Mouse (Mus musculus): Measurements from ENCODE around the gene Klhdc8b.

The Klhdc8b gene

DNA sequence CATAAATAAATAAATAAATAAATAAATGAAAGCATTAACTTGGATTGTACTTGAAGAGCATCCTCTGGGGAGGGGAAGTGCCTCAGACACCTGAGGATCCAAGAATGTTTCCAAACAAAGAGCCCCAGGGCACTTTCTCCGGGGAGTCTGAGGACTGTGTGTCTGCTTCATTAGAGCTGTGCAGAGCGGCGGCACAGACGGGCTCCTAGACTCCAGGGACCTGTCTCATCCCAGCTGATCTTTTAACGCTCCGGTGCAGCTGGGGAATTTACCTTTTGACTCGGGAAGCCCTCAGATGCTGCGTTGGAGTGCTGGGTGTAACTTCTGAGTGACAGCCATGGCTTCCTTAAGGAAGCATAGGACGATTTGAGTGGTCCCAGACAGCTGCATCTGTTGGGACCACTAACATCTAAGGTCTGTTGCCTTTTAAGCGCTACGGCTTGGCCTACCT, at the start of gene Klhdc8b:
Gene Klhdc8b (minus strand): TSS at position 401 of the 451 bp plus-strand sequence.
- DNase-seq, result no peak

DNA sequence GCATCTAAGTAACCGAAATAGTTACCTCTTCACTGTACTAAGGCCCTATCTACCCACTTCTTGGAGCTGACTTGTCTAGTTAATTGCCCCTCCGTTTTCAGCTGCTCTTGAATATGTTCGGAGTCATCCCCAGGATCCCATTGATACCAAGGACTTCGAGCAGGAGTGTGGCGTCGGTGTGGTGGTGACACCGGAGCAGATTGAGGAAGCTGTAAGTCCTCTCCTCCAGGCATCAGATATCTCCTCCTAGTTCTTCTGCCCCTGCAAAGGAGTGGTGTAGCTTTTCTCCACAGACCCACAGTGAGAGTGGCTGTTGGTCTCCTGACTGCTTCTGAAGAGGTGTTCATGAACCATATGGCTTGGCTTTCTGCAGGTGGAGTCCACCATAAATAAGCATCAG, 47.4 kb upstream of the Klhdc8b start:
- no peak for DNase-seq

DNA sequence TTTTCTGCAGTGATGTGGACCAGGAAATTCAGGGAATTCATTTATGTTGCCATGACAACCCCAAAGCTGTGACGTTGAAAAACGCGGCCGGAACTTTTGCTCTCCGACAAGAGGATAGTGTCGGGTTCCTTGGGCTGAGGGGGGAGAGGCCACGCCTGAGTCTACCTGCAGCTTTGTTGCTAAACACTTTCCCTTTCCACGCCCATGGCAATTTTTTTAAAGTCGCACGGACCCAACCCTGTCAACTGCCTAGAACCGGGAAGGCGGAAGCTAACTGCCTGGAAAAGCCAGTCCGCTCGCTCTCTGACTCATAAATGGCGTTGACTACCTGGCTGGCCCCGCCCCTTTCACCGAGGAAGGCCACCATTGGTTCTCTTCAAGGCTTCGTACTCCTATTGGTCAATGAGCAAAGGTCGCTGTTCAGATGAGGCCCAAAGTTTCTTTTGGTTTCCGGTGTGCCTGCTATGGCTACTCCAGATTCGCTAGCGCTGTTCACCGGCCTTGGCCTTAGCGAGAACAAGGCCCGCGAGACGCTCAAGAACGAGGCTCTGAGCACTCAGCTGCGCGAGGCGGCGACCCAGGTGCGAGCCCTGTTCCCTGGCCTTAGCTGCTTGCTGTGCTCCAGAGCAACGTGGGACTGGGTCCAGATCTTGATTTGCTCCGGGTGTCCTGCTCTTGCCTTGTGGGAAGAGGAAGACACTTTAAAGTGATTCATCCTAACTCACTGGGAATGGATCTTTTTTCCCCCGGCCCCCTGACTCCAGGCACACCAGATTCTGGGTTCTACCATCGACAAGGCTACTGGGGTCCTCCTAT, 46.4 kb upstream of the Klhdc8b start, which contains the start of gene Qars:
Gene Qars (plus strand): TSS at position 88 of the 816 bp plus-strand sequence.
- peak; percentile 91 to 94 for DNase-seq

GRCm38 (mm10) chr9:108506901-108507300, 45.5 kb upstream of the Klhdc8b start:
- peak in 1 of 2 experiments; percentile 5 for DNase-seq

DNA sequence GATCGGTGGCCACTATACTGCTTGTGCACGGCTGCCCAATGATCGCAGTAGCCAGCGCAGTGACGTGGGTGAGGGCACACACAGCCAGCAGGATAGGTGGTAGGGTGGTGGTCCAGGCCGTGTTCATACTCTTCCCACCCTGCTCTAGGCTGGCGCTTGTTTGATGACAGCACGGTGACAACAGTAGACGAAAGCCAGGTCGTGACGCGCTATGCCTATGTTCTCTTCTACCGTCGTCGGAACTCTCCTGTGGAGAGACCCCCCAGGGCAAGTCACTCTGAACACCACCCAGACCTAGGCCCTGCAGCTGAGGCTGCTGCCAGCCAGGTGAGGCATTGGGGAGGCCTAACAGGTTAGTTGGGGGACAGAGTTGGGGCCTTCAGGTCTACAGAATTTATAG, 38.6 kb upstream of the Klhdc8b start:
- no peak for DNase-seq

GRCm38 (mm10) chr9:108499231-108499630, 37.9 kb upstream of the Klhdc8b start:
- no peak for DNase-seq

DNA sequence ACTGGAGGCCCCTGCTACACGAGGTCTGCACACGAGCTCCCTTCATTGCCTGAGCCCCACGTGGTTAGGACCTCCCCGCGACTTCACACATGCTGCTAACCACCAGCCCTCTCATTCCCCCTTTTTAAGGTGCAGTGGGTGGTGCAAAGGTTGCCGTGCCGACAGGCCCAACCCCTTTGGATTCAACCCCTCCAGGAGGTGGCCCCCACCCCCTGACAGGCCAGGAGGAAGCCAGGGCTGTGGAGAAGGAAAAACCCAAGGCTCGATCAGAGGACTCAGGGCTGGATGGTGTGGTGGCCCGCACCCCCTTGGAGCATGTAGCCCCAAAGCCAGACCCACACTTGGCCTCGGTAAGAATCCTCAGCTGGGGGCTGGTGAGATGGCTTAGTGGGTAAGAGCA, 33.5 kb upstream of the Klhdc8b start:
- DNase-seq, result peak in 1 of 2 experiments; percentile 19

DNA sequence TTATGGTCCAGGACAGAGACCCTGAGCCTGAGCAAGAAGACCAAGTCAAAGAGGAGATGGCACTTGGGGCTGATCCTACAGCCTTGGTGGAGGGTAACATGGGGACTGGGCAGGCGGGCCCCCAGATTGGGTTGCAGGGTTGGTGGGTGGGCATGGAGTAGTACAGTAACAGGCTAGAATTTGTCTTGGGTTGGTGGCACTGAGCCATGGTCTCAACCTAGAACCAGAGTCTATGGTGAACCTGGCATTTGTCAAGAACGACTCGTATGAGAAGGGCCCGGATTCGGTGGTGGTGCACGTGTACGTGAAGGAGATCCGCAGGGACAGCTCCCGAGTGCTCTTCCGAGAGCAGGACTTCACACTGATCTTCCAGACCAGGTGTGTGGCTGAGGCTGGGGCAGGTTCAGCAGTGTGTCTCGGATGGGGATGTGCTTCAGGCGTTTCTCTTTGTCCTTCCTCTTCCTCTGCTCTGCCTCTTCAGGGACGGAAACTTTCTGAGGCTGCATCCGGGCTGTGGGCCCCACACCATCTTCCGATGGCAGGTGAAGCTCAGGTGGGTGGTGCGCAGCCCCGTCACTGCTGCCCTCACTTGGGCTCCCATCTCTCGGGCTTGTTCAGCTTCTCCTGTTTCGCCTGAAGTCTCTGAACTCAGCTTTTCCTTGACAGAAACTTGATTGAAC, 32.9 kb upstream of the Klhdc8b start:
- no peak for DNase-seq

DNA sequence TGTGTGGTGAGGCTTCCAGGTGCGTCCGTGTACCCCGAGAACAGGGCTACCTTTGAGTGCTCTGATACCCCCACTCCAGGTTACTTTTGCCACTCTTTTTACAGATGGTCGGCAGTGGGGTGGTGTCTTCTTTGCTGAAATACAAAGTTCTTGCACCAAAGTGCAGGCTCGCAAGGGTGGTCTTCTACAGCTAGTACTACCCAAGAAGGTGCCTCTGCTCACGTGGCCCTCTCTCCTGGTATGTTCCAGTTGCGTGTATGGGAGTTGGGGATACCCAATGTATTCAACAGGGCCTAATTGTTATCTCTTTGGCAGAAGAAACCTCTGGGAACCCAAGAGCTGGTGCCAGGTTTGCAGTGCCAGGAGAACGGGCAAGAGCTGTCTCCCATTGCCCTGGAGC, 31.9 kb upstream of the Klhdc8b start:
- DNase-seq, result peak in 1 of 2 experiments; percentile 4

DNA sequence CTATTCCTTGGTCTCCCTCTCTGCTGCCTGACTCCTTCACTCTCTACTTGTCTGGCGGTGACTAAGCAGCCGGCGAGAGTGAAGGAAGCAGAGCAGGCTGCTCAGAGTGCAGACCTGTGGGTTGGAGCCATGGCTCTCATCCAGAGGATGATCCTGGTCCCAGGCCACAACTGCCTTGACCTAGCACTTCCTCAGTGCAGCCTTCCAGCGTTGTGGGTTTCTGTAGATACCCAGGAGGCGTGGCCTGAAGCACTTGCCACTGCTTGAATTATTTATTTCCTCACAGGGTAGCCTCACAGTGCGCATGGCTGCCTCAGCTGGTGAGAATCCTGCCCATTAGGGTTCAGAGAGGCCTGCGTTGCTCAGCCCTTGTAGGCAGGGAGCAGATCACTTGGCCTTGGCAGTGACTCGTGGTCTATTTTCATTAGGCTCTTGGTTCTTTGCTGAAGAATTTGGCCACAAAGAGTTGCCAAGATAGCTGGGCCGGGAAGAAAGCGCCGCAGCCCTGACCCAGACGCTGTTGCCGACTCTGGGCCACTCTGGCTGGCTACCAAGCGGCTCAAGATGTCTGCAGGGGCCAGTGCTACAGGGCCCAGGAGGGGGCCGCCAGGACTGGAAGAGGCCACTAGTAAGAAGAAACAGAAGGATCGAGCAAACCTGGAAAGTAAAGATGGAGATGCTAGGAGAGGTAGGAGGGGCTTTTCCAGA, 30.8 kb upstream of the Klhdc8b start:
- peak in 1 of 2 experiments; percentile 8 for DNase-seq

DNA sequence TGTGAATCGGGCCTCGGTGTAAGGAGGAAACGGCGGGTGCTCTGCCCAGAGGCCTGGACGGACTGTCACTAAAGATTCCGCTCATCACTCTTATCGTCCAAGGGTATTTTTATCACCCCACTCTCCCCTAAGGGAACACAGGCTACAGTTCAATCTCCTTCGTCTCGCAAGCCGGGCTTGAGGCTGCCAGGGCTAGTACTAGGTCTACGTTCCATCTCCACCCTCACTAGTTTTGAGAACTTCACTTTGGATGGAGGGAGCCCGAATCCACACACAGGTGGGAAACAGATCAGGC, 29.9 kb upstream of the Klhdc8b start:
- no peak for DNase-seq

GRCm38 (mm10) chr9:108490559-108491285, 29.3 kb upstream of the Klhdc8b start, which contains the start of gene Usp19:
Gene Usp19, plus strand, starts transcription at chr9:108490602.
- DNase-seq, result peak; percentile 92 to 96

DNA sequence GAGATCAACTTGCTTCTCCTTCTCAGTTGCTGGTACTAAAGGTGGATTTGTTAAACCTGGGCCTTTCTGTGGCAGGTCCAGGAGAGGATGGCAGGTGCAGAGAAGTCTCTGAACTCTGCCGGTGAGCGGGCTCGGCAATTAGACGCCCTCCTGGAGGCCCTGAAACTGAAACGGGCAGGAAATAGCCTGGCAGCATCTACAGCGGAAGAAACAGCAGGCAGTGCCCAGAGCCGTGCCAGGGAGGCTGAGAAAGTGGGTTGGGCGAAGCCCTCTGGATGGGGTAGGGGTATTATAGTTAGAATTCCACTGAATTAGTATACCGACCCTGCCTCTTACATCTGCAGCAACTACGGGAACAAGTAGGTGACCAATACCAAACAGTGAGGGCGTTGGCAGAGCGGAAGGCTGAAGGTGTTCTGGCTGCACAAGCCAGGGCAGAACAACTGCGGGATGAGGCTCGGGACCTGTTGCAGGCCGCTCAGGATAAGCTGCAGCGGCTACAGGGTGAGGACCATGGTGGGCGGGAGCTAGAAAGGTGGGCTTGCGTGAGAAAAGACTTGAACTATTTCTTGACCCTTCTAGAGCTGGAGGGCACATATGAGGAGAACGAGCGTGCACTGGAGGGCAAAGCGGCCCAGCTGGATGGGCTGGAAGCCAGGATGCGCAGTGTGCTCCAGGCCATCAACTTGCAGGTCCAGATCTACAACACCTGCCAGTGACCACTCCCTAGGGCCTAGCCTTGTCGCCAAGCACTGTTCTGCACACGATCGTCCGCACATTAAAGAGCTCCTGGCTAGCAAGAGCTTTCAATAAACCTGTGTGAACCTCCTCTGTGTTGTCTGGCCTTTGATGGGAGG, 28.5 kb upstream of the Klhdc8b start:
- DNase-seq, result peak; percentile 37 to 54

DNA sequence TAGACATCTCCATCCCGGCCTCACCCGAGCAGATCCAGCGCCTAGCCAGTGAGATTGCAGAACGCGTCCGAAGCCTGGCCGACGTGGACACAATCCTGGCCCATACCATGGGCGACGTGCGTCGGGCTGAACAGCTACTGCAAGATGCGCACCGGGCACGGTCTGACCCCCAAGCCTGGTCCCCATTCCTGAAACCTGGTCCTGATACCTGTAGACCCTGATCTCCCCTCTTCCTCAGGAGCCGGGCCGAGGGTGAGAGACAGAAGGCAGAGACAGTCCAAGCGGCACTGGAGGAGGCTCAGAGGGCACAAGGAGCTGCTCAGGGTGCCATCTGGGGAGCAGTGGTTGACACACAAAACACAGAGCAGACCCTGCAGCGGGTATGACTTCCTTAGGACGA, 27.8 kb upstream of the Klhdc8b start:
- DNase-seq, result peak in 1 of 2 experiments; percentile 17

- DNase-seq, result peak in 1 of 2 experiments; percentile 14
Measured at GRCm38 (mm10) chr9:108488403-108488802, 27.0 kb upstream of the Klhdc8b start.

GRCm38 (mm10) chr9:108486973-108487530, 25.7 kb upstream of the Klhdc8b start:
- peak in 1 of 2 experiments; percentile 5 for DNase-seq

DNA sequence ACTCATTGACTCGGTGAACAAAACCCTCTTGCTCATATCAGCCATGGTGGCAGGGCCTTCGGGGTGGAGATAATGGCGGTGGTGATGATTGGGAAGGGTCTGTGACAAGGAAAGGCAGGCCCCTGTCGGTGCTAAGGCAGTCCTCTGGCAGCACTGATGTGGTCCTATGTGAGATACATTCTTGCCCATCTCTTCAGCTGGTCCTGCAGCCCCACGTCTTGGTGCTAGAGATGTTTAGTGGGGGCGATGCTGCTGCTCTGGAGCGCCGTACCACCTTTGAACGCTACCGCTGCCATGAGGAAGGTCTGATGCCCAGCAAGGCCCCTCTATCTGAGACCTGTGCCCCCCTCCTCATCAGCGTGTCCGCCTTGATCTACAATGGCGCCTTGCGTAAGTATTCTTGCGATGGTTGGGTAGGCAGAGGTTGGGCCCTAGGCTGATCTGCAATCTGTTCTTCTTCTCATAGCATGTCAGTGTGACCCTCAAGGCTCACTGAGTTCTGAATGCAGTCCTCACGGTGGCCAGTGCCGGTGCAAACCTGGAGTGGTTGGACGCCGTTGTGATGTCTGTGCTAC, 24.0 kb upstream of the Klhdc8b start:
- DNase-seq, result no peak

GRCm38 (mm10) chr9:108484021-108484420, 22.6 kb upstream of the Klhdc8b start:
- DNase-seq, result no peak

DNA sequence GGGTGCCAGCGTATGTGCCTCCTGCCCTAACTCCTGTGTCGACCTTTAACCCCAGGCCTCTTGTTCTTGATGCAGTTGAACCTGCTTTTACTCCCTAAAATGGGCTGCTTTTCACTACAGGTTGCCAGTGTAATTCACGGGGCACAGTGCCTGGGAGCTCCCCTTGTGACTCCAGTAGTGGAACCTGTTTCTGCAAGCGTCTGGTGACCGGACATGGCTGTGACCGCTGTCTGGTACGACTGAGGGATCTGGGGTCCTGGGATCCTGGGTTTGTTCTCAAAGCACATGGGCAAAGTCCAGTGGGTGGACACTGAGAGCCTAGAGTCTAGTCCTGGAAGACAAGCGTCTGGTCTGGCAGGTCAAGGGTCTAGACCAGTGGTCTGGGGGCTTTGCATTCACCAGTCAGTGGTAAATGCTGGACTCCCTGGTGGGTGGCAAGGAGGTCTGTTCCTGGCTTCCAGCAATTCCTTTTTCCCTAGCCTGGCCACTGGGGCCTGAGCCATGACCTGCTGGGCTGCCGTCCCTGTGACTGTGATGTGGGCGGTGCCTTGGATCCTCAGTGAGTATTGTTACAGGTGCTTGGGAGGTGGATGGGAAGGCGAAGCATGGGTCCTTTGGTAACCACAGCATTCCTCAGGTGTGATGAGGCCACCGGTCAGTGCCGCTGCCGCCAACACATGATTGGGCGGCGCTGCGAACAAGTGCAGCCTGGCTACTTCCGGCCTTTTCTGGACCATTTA, 21.8 kb upstream of the Klhdc8b start:
- no peak for DNase-seq

- DNase-seq, result no peak
Measured at GRCm38 (mm10) chr9:108481520-108482210, 20.3 kb upstream of the Klhdc8b start.

All from thymus, postnatal 36 days (tissue).